Mouse (Mus musculus) erythroblast, embryonic 14.5 days (primary cell): Measurements from ENCODE around the gene Vash1.

Source experiments
- GATA1 ChIP-seq: IDR thresholded peaks from 2 replicates; pipeline ENCODE4 v1.6.1; 2012; ENCODE audit warnings: low read length, inconsistent platforms, mixed read lengths
- TAL1 ChIP-seq: IDR thresholded peaks from 3 replicates; pipeline ENCODE4 v1.6.1; 2012; ENCODE audit warnings: low read length, inconsistent platforms, mixed read lengths

- TF ChIP-seq GATA1 (no peak), TAL1 (no peak)
These were observed 3.7 kb downstream of the Vash1 start for GRCm38 (mm10) chr12:86682178-86682577.
